Mouse (Mus musculus) thymus, adult 2 months (tissue): Measurements from ENCODE around the gene Kcnc4.

Source experiments
- CTCF ChIP-seq: fragments of 200-500 bp; IDR thresholded peaks from 2 replicates; pipeline ENCODE4 v1.5.1; 2012; ENCODE audit warnings: mild to moderate bottlenecking, control low read depth, low read length, moderate library complexity, borderline replicate concordance; ENCODE audit not compliant: control insufficient read depth, poor library complexity, insufficient read depth; ENCODE audit errors: extremely low read depth
- POLR2A ChIP-seq: fragments of 200-500 bp; IDR thresholded peaks from 2 replicates; pipeline ENCODE4 v1.6.1; 2012; ENCODE audit warnings: mild to moderate bottlenecking, low read length, control low read depth, moderate library complexity; ENCODE audit not compliant: control insufficient read depth, poor library complexity, insufficient read depth; ENCODE audit errors: extremely low read depth

- TF ChIP-seq POLR2A = no peak
- TF ChIP-seq CTCF = peak; percentile 80; the same call in 1 of the 2 replicates
These were observed 12.8 kb upstream of the Kcnc4 start for GRCm38 (mm10) chr3:107472198-107472597.
